9 mouse cellular contexts compared by ENCODE assay signal in genomic region chr15:78778077-78778870, GRCm38 (mm10). TPM values are rescaled to one million over a fixed set of nuclear protein-coding genes. Genes with fewer than 3 reads are reported as not detected.
A peak's percentile ranks its signal among the peaks of the same experiment; 100 is the strongest.
DNase-seq lines count a peak whose midpoint lies in the region; ATAC-seq and TF ChIP-seq lines count a peak whose summit lies in the region.
"Had no signal": no experiment of that assay in that cellular context is flagged by ENCODE, and none has a peak within 500 bp of the region (broad histone marks: within the 10 kb centered on the region; RNA-seq: fewer than 3 reads in every experiment).

No protein-coding gene starts in this region.

- H3K4me3 ChIP-seq in bone marrow, adult 2 months (replicated peaks; ENCODE audit: control insufficient read depth, low read depth, low read length) = no peak overlapping the region
- no peak overlapping the region for H3K4me3 ChIP-seq in embryonic fibroblast, embryonic 13.5 days (ENCODE audit: insufficient read depth, low read length)
- H3K4me3 ChIP-seq in heart, embryonic 12.5 days = no peak overlapping the region
- no peak overlapping the region for H3K4me3 ChIP-seq in liver, embryonic 11.5 days (ENCODE audit: low read depth, low read length)
- H3K4me3 ChIP-seq in neural tube, embryonic 11.5 days (ENCODE audit: low read depth, low read length) = no peak overlapping the region
- H3K4me3 ChIP-seq: erythroblast, embryonic 14.5 days had no signal

- peaks cover 17% of the 10 kb centered on the region for H3K36me3 ChIP-seq in heart, embryonic 12.5 days
- H3K36me3 ChIP-seq in liver, embryonic 11.5 days (ENCODE audit: control insufficient read depth, insufficient read depth, low read length) = peaks cover 2% of the 10 kb centered on the region; the same call in 1 of the 2 replicates
- H3K36me3 ChIP-seq in neural tube, embryonic 11.5 days (ENCODE audit: control insufficient read depth, insufficient read depth, low read length) = no peaks in the 10 kb centered on the region

- H3K4me2 ChIP-seq in heart, embryonic 12.5 days = no peak overlapping the region
- H3K4me2 ChIP-seq in liver, embryonic 11.5 days = no peak overlapping the region
- no peak overlapping the region for H3K4me2 ChIP-seq in neural tube, embryonic 11.5 days (ENCODE audit: low read depth)

- WGBS in bone marrow, adult 2 months = 53% methylated on average over 15 of the region's 15 CpGs
- WGBS in heart, embryonic 12.5 days = 59% methylated on average over 14 of the region's 15 CpGs
- WGBS in liver, embryonic 11.5 days = 56% methylated on average over 14 of the region's 15 CpGs
- WGBS in neural tube, embryonic 11.5 days = 50% methylated on average over 14 of the region's 15 CpGs

- TF ChIP-seq CTCF in bone marrow, adult 2 months (IDR thresholded peaks at IDR 0.05; ENCODE audit: control insufficient read depth, insufficient read depth, low read length) = peak; percentile 90
- peak; percentile 80; the same call in 1 of the 2 replicates for TF ChIP-seq CTCF in embryonic fibroblast, embryonic 13.5 days (IDR thresholded peaks at IDR 0.05; ENCODE audit: borderline replicate concordance, insufficient read depth, low read length)

- H3K27me3 ChIP-seq in heart, embryonic 12.5 days (replicated peaks) = peaks cover 4% of the 10 kb centered on the region
- no peaks in the 10 kb centered on the region for H3K27me3 ChIP-seq in liver, embryonic 11.5 days (replicated peaks; ENCODE audit: control insufficient read depth, insufficient read depth, low read length)
- no peaks in the 10 kb centered on the region for H3K27me3 ChIP-seq in neural tube, embryonic 11.5 days (ENCODE audit: control insufficient read depth, insufficient read depth, low read length)

- no peak for TF ChIP-seq POLR2A in bone marrow, adult 2 months (IDR thresholded peaks at IDR 0.05; ENCODE audit: borderline replicate concordance, control insufficient read depth, low read depth, low read length)
- TF ChIP-seq POLR2A in embryonic fibroblast, embryonic 13.5 days (IDR thresholded peaks at IDR 0.05; ENCODE audit: low read depth, low read length) = no peak

- DNase-seq in CD4-positive helper T cell, adult 2 months (ENCODE audit: low read depth, low spot score) = peak; percentile 69
- peak; percentile 95 for DNase-seq in kidney, postnatal 10 days
- DNase-seq in liver, embryonic 11.5 days (ENCODE audit: low spot score) = peak; percentile 67
- peak; percentile 89 for DNase-seq in neural tube, embryonic 11.5 days (ENCODE audit: low spot score)
- peak; percentile 74 for DNase-seq in telencephalon, adult 2 months (ENCODE audit: low read depth, low spot score)

- peak; percentile 25; the same call in 1 of the 2 replicates for ATAC-seq in heart, embryonic 12.5 days (ENCODE audit: insufficient number of reproducible peaks, low FRiP score)
- peak; percentile 51 for ATAC-seq in liver, embryonic 11.5 days (replicated peaks; ENCODE audit: low FRiP score)
- ATAC-seq in neural tube, embryonic 11.5 days (ENCODE audit: insufficient read depth, low FRiP score, low TSS enrichment) = peak; percentile 14; the same call in 1 of the 2 replicates

- H3K4me1 ChIP-seq in bone marrow, adult 2 months (ENCODE audit: control insufficient read depth, insufficient read depth, low read length) = peaks cover 1% of the 10 kb centered on the region; the same call in 1 of the 2 replicates
- H3K4me1 ChIP-seq in embryonic fibroblast, embryonic 13.5 days (ENCODE audit: control insufficient read depth, insufficient read depth, low read length) = no peaks in the 10 kb centered on the region
- peaks cover 4% of the 10 kb centered on the region for H3K4me1 ChIP-seq in heart, embryonic 12.5 days (replicated peaks)
- peaks cover 9% of the 10 kb centered on the region; the same call in 1 of the 2 replicates for H3K4me1 ChIP-seq in liver, embryonic 11.5 days (replicated peaks; ENCODE audit: control insufficient read depth, insufficient read depth, low read length)
- peaks cover 11% of the 10 kb centered on the region for H3K4me1 ChIP-seq in neural tube, embryonic 11.5 days (ENCODE audit: control insufficient read depth, insufficient read depth, low read length)

- H3K9me3 ChIP-seq in heart, embryonic 12.5 days (replicated peaks) = no peaks in the 10 kb centered on the region
- no peaks in the 10 kb centered on the region for H3K9me3 ChIP-seq in liver, embryonic 11.5 days (ENCODE audit: control insufficient read depth, low read length)
- no peaks in the 10 kb centered on the region for H3K9me3 ChIP-seq in neural tube, embryonic 11.5 days (ENCODE audit: control insufficient read depth, low read length)

- H3K27ac ChIP-seq in bone marrow, adult 2 months (ENCODE audit: control insufficient read depth, insufficient read depth, low read depth, low read length, poor library complexity) = no peak overlapping the region
- H3K27ac ChIP-seq in embryonic fibroblast, embryonic 13.5 days (ENCODE audit: insufficient read depth, low read length) = no peak overlapping the region
- no peak overlapping the region for H3K27ac ChIP-seq in heart, embryonic 12.5 days (ENCODE audit: poor library complexity, severe bottlenecking)
- no peak overlapping the region for H3K27ac ChIP-seq in liver, embryonic 11.5 days (ENCODE audit: low read depth, low read length)
- 0 out of 2 replicates have a peak overlapping the region, but pooled peaks have one; percentile 39 for H3K27ac ChIP-seq in neural tube, embryonic 11.5 days (ENCODE audit: low read depth, low read length)

- H3K9ac ChIP-seq in heart, embryonic 12.5 days = no peak overlapping the region
- H3K9ac ChIP-seq in liver, embryonic 11.5 days (ENCODE audit: low read depth, low read length) = no peak overlapping the region
- H3K9ac ChIP-seq in neural tube, embryonic 11.5 days (ENCODE audit: low read length) = no peak overlapping the region; the same call in 1 of the 2 replicates

RNA-seq across cellular contexts. Expression of gene Mfng, which starts 5.0 kb away (rescaled TPM):
- polyA plus RNA-seq in bone marrow, adult 2 months (2011; ENCODE audit: insufficient read depth, insufficient read length, low replicate concordance, missing spikeins) = 8.6 and 15.5 TPM in 2 replicates
- not detected in 2 replicates for polyA plus RNA-seq in embryonic fibroblast, embryonic 13.5 days (2011; ENCODE audit: insufficient read length, low read depth, missing spikeins)
- polyA plus RNA-seq in heart, embryonic 12.5 days (2016; fragmentation: Nextera tagmentation; extraction: Ambion mirVana) = 7.3 and 7.9 TPM in 2 replicates
- 12.4 and 19.2 TPM in 2 replicates for polyA plus RNA-seq in liver, embryonic 11.5 days (2014; fragmentation: Nextera tagmentation; extraction: Ambion mirVana)
- 34.1 and 34.9 TPM in 2 replicates for polyA plus RNA-seq in neural tube, embryonic 11.5 days (2014; fragmentation: Nextera tagmentation; extraction: Ambion mirVana)

RNA-seq across cellular contexts. Expression of gene Card10, which starts 24.6 kb away (rescaled TPM):
- polyA plus RNA-seq in bone marrow, adult 2 months (2011; ENCODE audit: insufficient read depth, insufficient read length, low replicate concordance, missing spikeins) = 11.3 and 20.8 TPM in 2 replicates
- polyA plus RNA-seq in embryonic fibroblast, embryonic 13.5 days (2011; ENCODE audit: insufficient read length, low read depth, missing spikeins) = 5.9 and 6.4 TPM in 2 replicates
- polyA plus RNA-seq in heart, embryonic 12.5 days (2016; fragmentation: Nextera tagmentation; extraction: Ambion mirVana) = 6.1 and 7.5 TPM in 2 replicates
- polyA plus RNA-seq in liver, embryonic 11.5 days (2014; fragmentation: Nextera tagmentation; extraction: Ambion mirVana) = 2.3 and 2.7 TPM in 2 replicates
- 3.3 and 3.7 TPM in 2 replicates for polyA plus RNA-seq in neural tube, embryonic 11.5 days (2014; fragmentation: Nextera tagmentation; extraction: Ambion mirVana)

RNA-seq across cellular contexts. Expression of gene Elfn2, which starts 59.7 kb away (rescaled TPM):
- not detected in 2 replicates for polyA plus RNA-seq in bone marrow, adult 2 months (2011; ENCODE audit: insufficient read depth, insufficient read length, low replicate concordance, missing spikeins)
- polyA plus RNA-seq in embryonic fibroblast, embryonic 13.5 days (2011; ENCODE audit: insufficient read length, low read depth, missing spikeins) = not detected in 2 replicates
- not detected in 2 replicates for polyA plus RNA-seq in heart, embryonic 12.5 days (2016; fragmentation: Nextera tagmentation; extraction: Ambion mirVana)
- not detected in 2 replicates for polyA plus RNA-seq in liver, embryonic 11.5 days (2014; fragmentation: Nextera tagmentation; extraction: Ambion mirVana)
- 0.15 and 0.73 TPM in 2 replicates for polyA plus RNA-seq in neural tube, embryonic 11.5 days (2014; fragmentation: Nextera tagmentation; extraction: Ambion mirVana)
